Mouse (Mus musculus) T-helper 17 cell (primary cell): ENCODE measurements around the gene Atg10.
"Not testable (repeated sequence)": the region's sequence is repeated elsewhere in the genome, so short reads cannot be mapped to it uniquely, and the experiment has no call there.

ENCODE experiments used
- in situ Hi-C, 2 experiments: fragments of 300-600 bp; cut with MboI, MseI; formaldehyde crosslinking; loops; 1 replicate in 1 of 2; 2 replicates in 1 of 2; pipeline ENCODE4 v1.15.1; 2025; ENCODE audit warnings: high pct_unique_total_duplicates in 2 of 2

Gene Atg10

GRCm38 (mm10) chr13:90960591-90960990, 263.2 kb downstream of the Atg10 start:
- in situ Hi-C loops = loop anchor here in 1 of 2 experiments (5.0 kb wide), 1 partner anchor 737 kb away; no protein-coding TSS in a partner anchor

GRCm38 (mm10) chr13:90958894-90959293, 264.9 kb downstream of the Atg10 start:
- in situ Hi-C loops = no loop called here

GRCm38 (mm10) chr13:90939600-90939999, 284.2 kb downstream of the Atg10 start:
- in situ Hi-C loops = no loop called here

DNA sequence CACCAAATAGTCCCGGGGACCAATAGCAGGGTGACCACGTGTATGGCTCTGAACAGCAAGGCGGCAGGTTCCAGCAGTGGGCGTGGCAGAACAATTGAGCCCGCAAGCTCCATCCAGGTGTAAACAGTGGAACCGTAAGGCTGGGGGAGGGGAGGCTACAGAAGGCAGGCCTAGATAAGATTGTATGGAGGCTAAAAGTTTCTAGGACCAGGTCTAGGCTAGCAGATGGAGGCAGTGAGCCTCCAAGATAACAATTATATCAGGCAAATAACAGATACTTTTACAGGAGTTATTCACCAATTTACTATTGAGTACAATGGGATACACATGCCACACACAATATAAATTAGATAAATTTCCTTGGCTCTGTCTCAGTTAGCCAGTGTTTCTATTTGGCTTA, 284.6 kb downstream of the Atg10 start:
- in situ Hi-C loops = no loop called here

DNA sequence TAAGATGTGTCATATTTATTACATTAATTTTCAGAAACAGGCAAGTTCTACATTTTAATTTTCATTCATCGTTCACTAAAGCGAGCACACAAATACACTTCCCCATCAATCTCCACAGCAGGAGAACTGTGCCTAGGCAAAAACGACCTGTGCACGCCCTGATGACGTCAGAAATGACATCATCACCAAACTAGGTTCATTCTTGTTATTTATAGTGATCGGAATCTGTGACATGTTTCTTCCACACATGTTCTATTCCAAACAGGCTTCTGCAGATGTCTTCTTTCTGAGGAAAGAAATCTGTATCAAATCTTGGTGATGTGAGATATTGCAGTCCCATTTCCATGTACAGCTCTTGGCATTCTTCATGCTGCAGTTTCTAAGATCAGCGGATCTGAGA, 287.9 kb downstream of the Atg10 start:
- in situ Hi-C loops = no loop called here

- in situ Hi-C loops = loop anchor here in 1 of 2 experiments (5.0 kb wide), 1 partner anchor 759 kb away; no protein-coding TSS in a partner anchor
These were observed 290.5 kb downstream of the Atg10 start for GRCm38 (mm10) chr13:90933256-90933655.

- in situ Hi-C loops = loop anchor here in 1 of 2 experiments (5.0 kb wide), 1 partner anchor 762 kb away; no protein-coding TSS in a partner anchor
These were observed 293.9 kb downstream of the Atg10 start for GRCm38 (mm10) chr13:90929847-90930246.

- in situ Hi-C loops = not testable (repeated sequence)
These were observed 295.5 kb downstream of the Atg10 start for GRCm38 (mm10) chr13:90928266-90928665.

DNA sequence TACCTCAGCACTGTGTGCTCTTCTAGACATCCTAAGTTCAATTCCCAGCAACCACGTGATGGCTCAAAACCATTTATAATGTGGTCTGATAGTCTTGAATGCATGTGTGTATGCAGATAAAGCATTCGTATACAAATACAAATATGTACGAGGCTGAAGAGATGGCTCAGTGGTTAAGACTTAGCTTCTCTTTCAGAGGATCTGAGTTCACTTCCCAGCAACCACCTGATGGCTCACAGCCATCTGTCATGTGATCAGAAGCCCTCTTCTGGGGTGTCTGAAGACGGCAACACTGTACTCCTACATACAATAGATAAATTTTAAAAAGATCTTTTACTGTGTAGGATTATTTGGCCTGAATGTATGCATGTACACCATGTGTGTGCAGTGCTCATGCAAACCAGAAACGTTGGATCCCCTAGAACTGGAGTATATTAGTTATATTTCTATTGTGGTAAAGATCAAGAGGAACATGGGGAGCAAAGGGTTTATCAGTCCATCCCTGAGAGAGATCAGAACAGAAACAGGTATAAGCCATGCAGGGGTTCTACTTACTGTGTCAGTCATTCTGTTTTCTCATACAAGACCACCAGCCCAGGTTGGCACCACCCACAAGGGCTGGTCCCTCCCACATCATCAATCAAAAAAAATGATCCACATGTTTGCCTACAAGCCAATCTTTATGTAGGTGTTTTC, 296.7 kb downstream of the Atg10 start:
- in situ Hi-C loops = no loop called here

DNA sequence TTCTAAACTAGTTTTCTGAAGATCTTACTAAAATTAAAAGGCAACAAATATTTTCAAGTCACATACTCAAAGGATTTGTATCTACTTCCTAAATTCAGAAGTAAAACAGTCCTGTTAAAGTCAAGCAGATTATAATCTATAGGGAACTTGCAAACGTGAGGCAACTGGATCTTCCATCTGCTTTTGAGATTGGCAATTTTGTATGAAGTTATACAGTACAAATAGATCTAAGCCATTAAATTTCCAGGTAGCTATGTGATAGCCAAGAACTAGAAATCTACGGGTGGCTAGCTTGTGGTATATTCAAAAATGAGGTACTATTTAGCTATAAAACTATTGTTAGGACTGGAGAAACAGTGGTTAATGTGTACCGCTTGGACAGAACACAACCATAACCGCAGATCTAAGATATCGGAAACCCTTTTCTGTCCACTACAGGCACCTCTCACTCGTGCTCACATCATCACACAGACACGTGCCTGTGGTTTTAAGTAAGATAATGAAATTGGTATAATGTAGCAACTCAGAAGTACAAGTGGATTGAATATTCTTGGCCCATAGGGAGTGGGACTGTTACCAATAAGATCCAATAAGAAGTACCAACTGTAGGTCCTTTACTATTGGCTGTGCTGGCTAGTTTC, 297.5 kb downstream of the Atg10 start:
- in situ Hi-C loops = no loop called here

DNA sequence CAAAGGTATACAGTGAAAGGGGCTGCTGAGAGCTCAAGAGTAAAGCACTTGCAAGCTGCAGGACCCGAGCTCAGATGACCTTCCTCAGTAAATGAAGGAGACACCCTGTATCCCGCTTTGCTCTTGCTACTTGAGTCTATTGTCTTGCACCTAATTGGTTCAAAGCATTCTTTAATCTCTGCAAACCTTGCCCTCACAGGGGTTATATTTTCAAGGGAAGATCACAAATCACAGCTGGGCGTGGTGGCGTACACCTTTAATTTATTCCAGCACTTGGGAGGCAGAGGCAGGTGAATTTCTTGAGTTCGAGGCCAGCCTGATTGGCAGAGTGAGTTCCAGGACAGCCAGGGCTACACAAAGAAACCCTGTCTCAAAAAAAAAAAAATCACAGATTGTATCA, 298.6 kb downstream of the Atg10 start:
- in situ Hi-C loops = no loop called here

- in situ Hi-C loops = no loop called here
These were observed 299.7 kb downstream of the Atg10 start for GRCm38 (mm10) chr13:90924072-90924471.

DNA sequence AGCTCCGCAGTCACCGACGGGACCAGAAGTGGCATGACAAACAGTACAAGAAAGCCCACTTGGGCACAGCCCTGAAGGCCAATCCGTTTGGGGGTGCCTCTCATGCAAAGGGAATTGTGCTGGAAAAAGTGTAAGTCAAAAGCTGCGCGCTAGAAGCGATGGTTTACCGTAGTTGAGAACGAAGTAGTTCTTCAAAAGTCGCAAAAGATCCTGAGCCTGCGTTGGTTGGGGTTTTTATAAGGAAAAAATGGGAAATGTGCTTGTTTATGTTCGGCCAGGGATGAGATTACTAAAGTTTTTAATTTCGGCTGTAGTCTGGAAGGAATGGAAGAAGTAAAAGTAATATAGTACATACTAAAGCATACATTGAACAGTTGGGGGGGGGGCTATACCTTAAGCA, 300.2 kb downstream of the Atg10 start:
- in situ Hi-C loops = not testable (repeated sequence)

DNA sequence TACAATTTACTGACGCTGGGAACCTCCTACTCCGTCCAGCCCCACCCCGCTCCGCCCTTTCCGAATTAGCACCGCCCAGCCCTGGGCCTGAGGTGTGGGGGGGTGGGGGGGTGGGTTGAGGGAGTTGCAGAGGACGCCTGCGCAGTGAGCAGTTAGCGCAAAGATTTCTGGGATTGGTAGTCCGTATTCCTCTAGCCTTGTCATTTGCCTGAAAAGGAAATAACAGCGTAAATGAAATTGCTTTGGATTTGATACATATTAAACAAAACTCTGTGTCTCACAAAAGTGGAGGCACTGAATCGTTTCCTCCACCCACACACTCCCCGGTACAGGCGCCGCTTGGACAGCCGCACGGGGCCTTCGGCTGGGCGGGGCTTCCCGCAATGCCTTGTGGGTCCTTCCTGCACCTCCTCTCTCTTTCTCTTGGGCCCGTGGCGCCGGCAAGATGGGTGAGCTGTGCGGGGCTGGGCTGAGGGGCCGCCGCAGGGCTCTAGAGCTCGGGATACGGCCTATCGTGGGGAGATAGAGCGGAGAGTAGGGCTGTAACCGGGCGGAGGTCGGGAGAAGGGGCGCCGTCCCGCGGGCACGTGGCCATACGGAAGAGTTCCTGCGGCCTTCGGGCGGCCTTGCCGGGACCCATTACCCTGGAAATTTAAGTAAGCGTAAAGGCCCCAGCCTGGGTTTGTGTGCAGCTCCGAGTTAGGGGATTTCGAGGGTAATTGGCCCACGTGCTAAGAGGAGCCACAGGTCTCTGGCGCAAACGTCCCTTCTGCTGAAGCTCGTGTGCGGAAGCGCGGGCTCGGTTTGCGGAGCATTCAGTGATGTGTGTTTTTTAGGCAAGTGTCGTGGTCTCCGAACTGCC, 300.8 kb downstream of the Atg10 start, which contains the start of gene Rps23:
TSS of gene Rps23 (plus strand) at position 208 of the 862 bp plus-strand sequence.
- in situ Hi-C loops = no loop called here

GRCm38 (mm10) chr13:90914721-90915120, 309.0 kb downstream of the Atg10 start:
- in situ Hi-C loops = no loop called here

- in situ Hi-C loops = no loop called here
These were observed 310.0 kb downstream of the Atg10 start for GRCm38 (mm10) chr13:90913675-90914192.

- in situ Hi-C loops = no loop called here
These were observed 310.8 kb downstream of the Atg10 start for GRCm38 (mm10) chr13:90912760-90913674.

DNA sequence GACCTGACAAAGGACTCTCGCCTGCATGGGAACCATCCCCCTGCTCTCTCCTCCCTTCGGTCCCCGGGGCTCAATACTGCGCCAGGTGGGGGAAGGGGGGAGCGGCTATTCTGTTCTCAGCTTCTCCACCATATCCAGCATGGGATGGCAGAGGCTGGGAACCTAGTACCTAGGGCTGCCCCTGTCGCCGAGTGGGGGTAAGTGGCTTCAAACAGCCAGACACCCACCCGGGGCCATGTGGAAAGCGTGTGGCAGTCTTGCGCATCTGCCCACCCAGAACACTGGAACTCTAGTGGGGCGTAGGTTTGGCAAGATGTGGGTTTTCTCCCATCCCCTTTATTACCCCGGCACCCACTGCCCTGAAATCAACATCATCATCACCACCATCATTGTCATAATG, 316.4 kb downstream of the Atg10 start:
- in situ Hi-C loops = no loop called here

DNA sequence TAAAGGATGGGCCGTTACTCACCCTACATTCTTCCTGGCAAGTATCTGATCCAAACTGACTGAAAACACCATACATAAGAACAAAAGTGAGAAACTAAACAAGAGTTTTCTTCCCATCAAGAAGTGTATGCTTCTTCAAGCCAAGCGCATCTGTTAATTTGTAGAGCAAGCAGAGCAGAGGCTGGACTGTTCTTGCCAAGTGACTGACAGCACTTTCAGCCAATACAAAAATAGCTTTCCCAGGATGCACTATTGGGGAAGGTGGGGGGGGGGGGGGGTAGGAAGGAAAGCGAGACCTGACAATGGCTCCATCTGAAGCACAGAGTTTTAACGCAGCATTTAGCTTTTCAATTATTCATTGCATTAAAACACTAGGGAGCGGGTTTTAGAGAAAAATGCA, 318.6 kb downstream of the Atg10 start, which contains the start of gene Atp6ap1l:
TSS of gene Atp6ap1l (minus strand) at position 180 of the 400 bp plus-strand sequence.
- in situ Hi-C loops = no loop called here

DNA sequence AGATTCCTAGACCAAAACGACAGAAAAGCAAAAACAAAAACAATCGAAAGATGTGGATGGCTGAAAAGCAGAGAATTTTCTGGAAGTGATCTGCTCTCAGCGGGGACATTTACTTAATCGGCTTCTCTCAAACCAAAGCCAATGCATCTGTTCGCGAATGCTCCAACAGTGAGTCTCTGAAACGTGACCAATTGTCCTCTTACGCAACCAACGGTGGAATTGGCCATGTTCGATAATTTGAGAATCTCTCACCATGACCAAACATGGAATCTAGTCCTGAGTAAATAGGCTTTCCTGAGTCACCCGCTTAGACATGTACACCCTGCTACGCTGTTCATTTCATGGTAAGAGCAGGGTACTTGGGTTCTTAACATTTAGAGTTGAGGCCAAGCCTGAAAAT, 326.9 kb downstream of the Atg10 start:
- in situ Hi-C loops = no loop called here

DNA sequence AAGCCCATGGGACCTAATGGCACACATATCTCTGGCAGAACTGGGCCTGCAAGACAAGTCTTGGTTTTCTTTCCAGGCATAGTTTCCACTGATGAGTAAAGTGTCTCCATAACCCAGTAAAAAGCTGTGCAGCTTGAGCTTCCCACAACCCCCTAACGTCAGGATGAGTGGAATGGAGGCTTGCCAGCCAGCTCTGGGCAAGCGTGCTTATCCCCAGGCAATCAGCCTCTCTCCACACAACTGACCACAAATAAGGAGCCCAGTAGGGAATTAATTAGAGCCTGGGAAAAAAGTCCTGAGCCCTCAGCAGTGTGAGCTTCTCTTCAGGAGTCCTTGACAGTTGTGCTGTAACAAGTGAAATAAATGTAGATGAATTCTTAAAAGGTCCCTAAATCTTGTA, 327.7 kb downstream of the Atg10 start:
- in situ Hi-C loops = no loop called here
